Mouse (Mus musculus): ENCODE data around the gene Ptprm.

DNA sequence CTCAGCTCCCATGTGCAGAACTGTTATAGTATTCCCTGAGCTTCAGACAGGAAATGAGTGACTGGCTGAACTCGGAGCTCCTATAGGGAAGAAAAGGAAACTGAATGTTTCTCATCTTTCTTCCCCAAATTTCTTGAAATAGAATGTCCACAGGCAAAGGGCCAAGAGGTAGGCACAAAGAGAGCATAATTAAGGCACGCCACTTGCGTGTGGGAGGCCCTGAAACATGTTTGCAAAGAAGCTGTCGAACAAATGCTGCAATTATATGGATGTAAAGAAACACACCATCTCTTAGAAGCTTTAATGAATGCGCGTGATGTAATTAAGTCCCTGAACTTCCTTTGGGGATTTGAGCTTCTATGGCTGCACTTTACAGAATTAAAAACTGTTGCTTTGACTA, 341.0 kb downstream of the Ptprm start:
- TF ChIP-seq CTCF (IDR thresholded peaks at IDR 0.05; ENCODE audit: borderline replicate concordance, insufficient read depth, low read depth, low read length): no peak
- TF ChIP-seq POLR2A (IDR thresholded peaks at IDR 0.05; ENCODE audit: borderline replicate concordance, insufficient read depth, low read length): no peak

All from cerebellum, adult 2 months (tissue).